Mouse (Mus musculus) CH12.LX (cell line): ENCODE data around the gene Eps15.
A peak's percentile ranks its signal among the peaks of the same experiment; 100 is the strongest.

Source experiments
- CTCF ChIP-seq, 2 experiments: IDR thresholded peaks in 1 of 2; conservative IDR thresholded peaks in 1 of 2; 2 replicates each; pipeline ENCODE4 v1.5.1; 2011 to 2012; ENCODE audit warnings: low read depth in 2 of 2, low read length in 2 of 2, improper control_type of control experiment in 1 of 2, inconsistent platforms in 1 of 2, mild to moderate bottlenecking in 1 of 2, moderate library complexity in 1 of 2
- HCFC1 ChIP-seq: IDR thresholded peaks from 2 replicates; pipeline ENCODE4 v1.6.1; 2012; ENCODE audit warnings: low read depth, mild to moderate bottlenecking, inconsistent platforms, low read length, improper control_type of control experiment
- POLR2A ChIP-seq: IDR thresholded peaks from 2 replicates; pipeline ENCODE4 v1.6.1; 2011; ENCODE audit warnings: low read depth, mild to moderate bottlenecking, improper control_type of control experiment, low read length

- TF ChIP-seq CTCF (conservative IDR thresholded peaks at IDR 0.05 in 1 of 2, IDR thresholded peaks at IDR 0.05 in 1 of 2; ENCODE audit: low read depth in 2 of 2, low read length in 2 of 2): peak; percentile 56 to 92; a peak in 3 of 4 replicates
- TF ChIP-seq POLR2A: no peak
- TF ChIP-seq HCFC1: no peak
Measured at GRCm38 (mm10) chr4:109430854-109431253, 150.8 kb downstream of the Eps15 start.
